Mouse (Mus musculus): Measurements from ENCODE around the gene Sh3bp1.

Gene Sh3bp1

GRCm38 (mm10) chr15:78915660-78916017 is 16.1 kb downstream of the Sh3bp1 start:
- peak; percentile 42; the same call in 1 of the 2 replicates for ATAC-seq (ENCODE audit: low TSS enrichment)

GRCm38 (mm10) chr15:78916052-78916826 is 16.7 kb downstream of the Sh3bp1 start:
- no peak for ATAC-seq (ENCODE audit: low TSS enrichment)

GRCm38 (mm10) chr15:78918126-78918525 is 18.6 kb downstream of the Sh3bp1 start:
- ATAC-seq (ENCODE audit: low TSS enrichment): no peak

GRCm38 (mm10) chr15:78919914-78920313 is 20.3 kb downstream of the Sh3bp1 start:
- ATAC-seq (ENCODE audit: low TSS enrichment): no peak

GRCm38 (mm10) chr15:78922700-78923099 is 23.1 kb downstream of the Sh3bp1 start:
- no peak for ATAC-seq (ENCODE audit: low TSS enrichment)

GRCm38 (mm10) chr15:78923585-78923984 is 24.0 kb downstream of the Sh3bp1 start:
- no peak for ATAC-seq (ENCODE audit: low TSS enrichment)

- ATAC-seq (ENCODE audit: low TSS enrichment): no peak
Observed at GRCm38 (mm10) chr15:78925129-78925528, 25.6 kb downstream of the Sh3bp1 start.

- 0 out of 2 replicates have a peak, but pooled peaks have one; percentile 17 for ATAC-seq (ENCODE audit: low TSS enrichment)
Observed at GRCm38 (mm10) chr15:78926021-78926919, 26.7 kb downstream of the Sh3bp1 start, which contains the start of gene Lgals1. Gene Lgals1, plus strand, starts transcription at chr15:78926725.

- no peak for ATAC-seq (ENCODE audit: low TSS enrichment)
Observed at GRCm38 (mm10) chr15:78927021-78927787, 27.6 kb downstream of the Sh3bp1 start.

GRCm38 (mm10) chr15:78927788-78928457 is 28.4 kb downstream of the Sh3bp1 start:
- peak; percentile 42; the same call in 1 of the 2 replicates for ATAC-seq (ENCODE audit: low TSS enrichment)

GRCm38 (mm10) chr15:78928539-78928938 is 29.0 kb downstream of the Sh3bp1 start:
- ATAC-seq (ENCODE audit: low TSS enrichment): no peak

GRCm38 (mm10) chr15:78930192-78930706 is 30.7 kb downstream of the Sh3bp1 start:
- ATAC-seq (ENCODE audit: low TSS enrichment): no peak

- no peak for ATAC-seq (ENCODE audit: low TSS enrichment)
Observed at GRCm38 (mm10) chr15:78930801-78931426, 31.3 kb downstream of the Sh3bp1 start.

GRCm38 (mm10) chr15:78931577-78931976 is 32.0 kb downstream of the Sh3bp1 start:
- peak; percentile 24; the same call in 1 of the 2 replicates for ATAC-seq (ENCODE audit: low TSS enrichment)

GRCm38 (mm10) chr15:78934784-78935320 is 35.3 kb downstream of the Sh3bp1 start, which contains the start of gene Nol12:
Gene Nol12, plus strand, starts transcription at chr15:78934933.
- peak; percentile 81 for ATAC-seq (ENCODE audit: low TSS enrichment)

- ATAC-seq (ENCODE audit: low TSS enrichment): no peak
Observed at GRCm38 (mm10) chr15:78936403-78936802, 36.8 kb downstream of the Sh3bp1 start.

GRCm38 (mm10) chr15:78937311-78937710 is 37.7 kb downstream of the Sh3bp1 start:
- ATAC-seq (ENCODE audit: low TSS enrichment): no peak

- no peak for ATAC-seq (ENCODE audit: low TSS enrichment)
Observed at GRCm38 (mm10) chr15:78937963-78938362, 38.4 kb downstream of the Sh3bp1 start.

GRCm38 (mm10) chr15:78940325-78940724 is 40.8 kb downstream of the Sh3bp1 start:
- ATAC-seq (ENCODE audit: low TSS enrichment): no peak

GRCm38 (mm10) chr15:78942663-78943062 is 43.1 kb downstream of the Sh3bp1 start:
- peak; percentile 64 for ATAC-seq (ENCODE audit: low TSS enrichment)

All from frontal cortex, adult (tissue).